Mouse (Mus musculus) hindbrain, embryonic 13.5 days (tissue): ENCODE measurements around the gene Gpr132. TPM values are rescaled to one million over a fixed set of nuclear protein-coding genes. Genes with fewer than 3 reads are reported as not detected.

ENCODE experiments used
- ATAC-seq: fragments of 200-750 bp; cut with Nextera tagmentation; 2 replicates; pipeline ENCODE4 v1.8.0; 2017; ENCODE audit warnings: moderate TSS enrichment; ENCODE audit not compliant: low FRiP score
- H3K27ac ChIP-seq: fragments of 300-500 bp; sonication (generic); 2 replicates; pipeline ENCODE4 v1.5.1; 2015; ENCODE audit warnings: inconsistent platforms, mild to moderate bottlenecking, moderate library complexity
- H3K27me3 ChIP-seq: fragments of 300-500 bp; sonication (generic); 2 replicates; pipeline ENCODE4 v1.6.1; 2015; ENCODE audit warnings: mild to moderate bottlenecking, inconsistent platforms
- H3K36me3 ChIP-seq: fragments of 300-500 bp; sonication (generic); 2 replicates; pipeline ENCODE4 v1.6.1; 2015; ENCODE audit warnings: mild to moderate bottlenecking, inconsistent platforms
- H3K4me1 ChIP-seq: fragments of 300-500 bp; sonication (generic); replicated peaks from 2 replicates; pipeline ENCODE4 v1.6.1; 2015; ENCODE audit warnings: inconsistent platforms
- H3K4me2 ChIP-seq: fragments of 300-500 bp; sonication (generic); 2 replicates; pipeline ENCODE4 v1.6.1; 2015; ENCODE audit warnings: inconsistent platforms, mild to moderate bottlenecking, moderate library complexity
- H3K4me3 ChIP-seq: fragments of 300-500 bp; sonication (generic); 2 replicates; pipeline ENCODE4 v1.5.1; 2015; ENCODE audit warnings: mild to moderate bottlenecking, inconsistent platforms
- H3K9ac ChIP-seq: fragments of 300-500 bp; sonication (generic); 2 replicates; pipeline ENCODE4 v1.6.1; 2015; ENCODE audit warnings: mild to moderate bottlenecking, inconsistent platforms
- H3K9me3 ChIP-seq: fragments of 300-500 bp; sonication (generic); 2 replicates; pipeline ENCODE4 v1.6.1; 2016; ENCODE audit warnings: inconsistent platforms
- WGBS: fragments of 180-500 bp; shearing (Covaris S2); methylation state at CpG from one replicate; pipeline ENCODE4 v1.1.7; 2015; 5-methylcytosine and 5-hydroxymethylcytosine counted together
- polyA plus RNA-seq: library from polyadenylated mRNA; unstranded; fragments of >200 nt; fragmentation: Nextera tagmentation; extraction: Ambion mirVana; gene quantifications from 2 replicates; pipeline ENCODE4 v1.2.1, GENCODE M21; 2015

Gpr132 gene
- polyA plus RNA-seq, 1 experiment from 2014 or later: not detected

GRCm38 (mm10) chr12:112808587-112809364 lies 59.3 kb downstream of the Gpr132 start, which contains the start of gene Clba1:
Gene Clba1, plus strand, starts transcription at chr12:112808937.
- peak within 1 kb of the TSS; percentile 83 for H3K27ac ChIP-seq
- no peaks in the 10 kb centered on the region for H3K9me3 ChIP-seq
- peak within 1 kb of the TSS; percentile 71 for H3K4me3 ChIP-seq
- 2% methylated on average over 59 of the region's 64 CpGs for WGBS
- peak; percentile 94 for ATAC-seq
- H3K9ac ChIP-seq: peak within 1 kb of the TSS; percentile 80
- H3K36me3 ChIP-seq: peaks cover 23% of the 10 kb centered on the region
- peaks cover 32% of the 10 kb centered on the region for H3K4me1 ChIP-seq
- H3K4me2 ChIP-seq: peak within 1 kb of the TSS; percentile 98
- peaks cover 27% of the 10 kb centered on the region; the same call in 1 of the 2 replicates for H3K27me3 ChIP-seq

GRCm38 (mm10) chr12:112808212-112808586 lies 59.8 kb downstream of the Gpr132 start:
- Histone ChIP-seq H3K4me3 (peak overlapping the region; percentile 71), H3K4me2 (peak overlapping the region; percentile 98), H3K27ac (peak overlapping the region; percentile 83), H3K9me3 (no peaks in the 10 kb centered on the region), H3K36me3 (peaks cover 17% of the 10 kb centered on the region), H3K27me3 (peaks cover 33% of the 10 kb centered on the region; the same call in 1 of the 2 replicates), H3K4me1 (peaks cover 32% of the 10 kb centered on the region), H3K9ac (peak overlapping the region; percentile 75)
- 64% methylated on average over 5 of the region's 5 CpGs for WGBS
- ATAC-seq: peak; percentile 29

GRCm38 (mm10) chr12:112807796-112808195 lies 60.2 kb downstream of the Gpr132 start:
- Histone ChIP-seq H3K27ac (peak overlapping the region; percentile 83; the same call in 1 of the 2 replicates), H3K4me3 (peak overlapping the region; percentile 71; the same call in 1 of the 2 replicates), H3K4me1 (peaks cover 32% of the 10 kb centered on the region), H3K36me3 (peaks cover 13% of the 10 kb centered on the region), H3K9me3 (no peaks in the 10 kb centered on the region), H3K27me3 (peaks cover 36% of the 10 kb centered on the region; the same call in 1 of the 2 replicates), H3K4me2 (peak overlapping the region; percentile 98; the same call in 1 of the 2 replicates), H3K9ac (peak overlapping the region; percentile 75)
- WGBS: 87% methylated on average over 4 of the region's 4 CpGs
- ATAC-seq: no peak

GRCm38 (mm10) chr12:112806044-112806443 lies 62.0 kb downstream of the Gpr132 start:
- Histone ChIP-seq H3K9ac (0 out of 2 replicates have a peak overlapping the region, but pooled peaks have one; percentile 13), H3K9me3 (no peaks in the 10 kb centered on the region), H3K4me3 (no peak overlapping the region), H3K27ac (no peak overlapping the region), H3K27me3 (peaks cover 49% of the 10 kb centered on the region), H3K4me1 (peaks cover 40% of the 10 kb centered on the region), H3K4me2 (no peak overlapping the region), H3K36me3 (no peaks in the 10 kb centered on the region)
- no peak for ATAC-seq
- 78% methylated on average over 6 of the region's 6 CpGs for WGBS

GRCm38 (mm10) chr12:112804046-112804445 lies 64.0 kb downstream of the Gpr132 start:
- no peak overlapping the region for H3K4me3 ChIP-seq
- H3K27me3 ChIP-seq: peaks cover 64% of the 10 kb centered on the region
- H3K4me1 ChIP-seq: peaks cover 21% of the 10 kb centered on the region
- WGBS: 45% methylated on average over 13 of the region's 13 CpGs
- H3K27ac ChIP-seq: no peak overlapping the region
- no peak for ATAC-seq
- no peaks in the 10 kb centered on the region for H3K36me3 ChIP-seq
- H3K9ac ChIP-seq: peak overlapping the region; percentile 43
- no peaks in the 10 kb centered on the region for H3K9me3 ChIP-seq
- no peak overlapping the region for H3K4me2 ChIP-seq

- Histone ChIP-seq H3K4me1 (peaks cover 19% of the 10 kb centered on the region), H3K4me3 (peak overlapping the region; percentile 65; the same call in 1 of the 2 replicates), H3K36me3 (no peaks in the 10 kb centered on the region), H3K9me3 (no peaks in the 10 kb centered on the region), H3K27ac (no peak overlapping the region), H3K27me3 (peaks cover 69% of the 10 kb centered on the region), H3K4me2 (peak overlapping the region; percentile 100), H3K9ac (no peak overlapping the region)
- ATAC-seq: no peak
- WGBS: 27% methylated on average over 3 of the region's 3 CpGs
Observed at GRCm38 (mm10) chr12:112802917-112803316, 65.1 kb downstream of the Gpr132 start.

- Histone ChIP-seq H3K4me2 (peak within 1 kb of the TSS; percentile 100), H3K9me3 (no peaks in the 10 kb centered on the region), H3K4me1 (peaks cover 24% of the 10 kb centered on the region), H3K36me3 (no peaks in the 10 kb centered on the region), H3K9ac (peak within 1 kb of the TSS; percentile 81), H3K27ac (no peak within 1 kb of the TSS), H3K4me3 (peak within 1 kb of the TSS; percentile 65), H3K27me3 (peaks cover 69% of the 10 kb centered on the region)
- peak; percentile 43; the same call in 1 of the 2 replicates for ATAC-seq
- 6% methylated on average over 49 of the region's 69 CpGs for WGBS
Observed at GRCm38 (mm10) chr12:112801864-112802846, 65.9 kb downstream of the Gpr132 start, which contains the start of gene Ahnak2. Gene Ahnak2, minus strand, starts transcription at chr12:112802657.

Other genes with a start within 250 kb of the Gpr132 start
- gene Adssl1, start 248.2 kb downstream of the Gpr132 start, polyA plus RNA-seq: 3.1 and 3.2 TPM in 2 replicates
- gene Siva1, start 223.5 kb downstream of the Gpr132 start, polyA plus RNA-seq: 62.6 and 63.8 TPM in 2 replicates
- 60.8 and 64.5 TPM in 2 replicates for gene Akt1, start 193.3 kb downstream of the Gpr132 start, polyA plus RNA-seq
- gene Zbtb42, start 189.4 kb downstream of the Gpr132 start, polyA plus RNA-seq: 3.6 and 4.6 TPM in 2 replicates
- 24.2 and 24.9 TPM in 2 replicates for gene Cep170b, start 147.8 kb downstream of the Gpr132 start, polyA plus RNA-seq
- 6.4 and 7.0 TPM in 2 replicates for gene Pld4, start 107.6 kb downstream of the Gpr132 start, polyA plus RNA-seq
- 0.84 and 0.86 TPM in 2 replicates for gene Ahnak2, start 65.6 kb downstream of the Gpr132 start, polyA plus RNA-seq
- 20.0 and 21.9 TPM in 2 replicates for gene Clba1, start 59.3 kb downstream of the Gpr132 start, polyA plus RNA-seq
- gene Cdca4, start 38.8 kb downstream of the Gpr132 start, polyA plus RNA-seq: 55.3 and 60.5 TPM in 2 replicates
- 8.4 and 10.7 TPM in 2 replicates for gene Jag2, start 61.5 kb upstream of the Gpr132 start, polyA plus RNA-seq
- gene Nudt14, start 73.9 kb upstream of the Gpr132 start, polyA plus RNA-seq: 59.2 and 59.8 TPM in 2 replicates
- gene Btbd6, start 108.3 kb upstream of the Gpr132 start, polyA plus RNA-seq: 40.0 and 45.5 TPM in 2 replicates
- gene Brf1, start 132.5 kb upstream of the Gpr132 start, polyA plus RNA-seq: 58.3 and 58.6 TPM in 2 replicates
- 24.1 and 24.7 TPM in 2 replicates for gene Pacs2, start 146.3 kb upstream of the Gpr132 start, polyA plus RNA-seq
- 0.40 TPM in 1 of 2 replicates, not detected in the other for gene Tex22, start 206.3 kb upstream of the Gpr132 start, polyA plus RNA-seq
- 13.7 and 16.6 TPM in 2 replicates for gene Mta1, start 230.1 kb upstream of the Gpr132 start, polyA plus RNA-seq